Mouse (Mus musculus) ovary, postnatal 36 days (tissue): ENCODE measurements around the gene Mcpt8.
"Not testable (repeated sequence)": the region's sequence is repeated elsewhere in the genome, so short reads cannot be mapped to it uniquely, and the experiment has no call there.

ENCODE experiments used
- DNase-seq: peaks from one replicate; pipeline ENCODE4 v3.0.0; 2022; ENCODE audit warnings: low spot score, mixed read lengths

Gene Mcpt8

DNA sequence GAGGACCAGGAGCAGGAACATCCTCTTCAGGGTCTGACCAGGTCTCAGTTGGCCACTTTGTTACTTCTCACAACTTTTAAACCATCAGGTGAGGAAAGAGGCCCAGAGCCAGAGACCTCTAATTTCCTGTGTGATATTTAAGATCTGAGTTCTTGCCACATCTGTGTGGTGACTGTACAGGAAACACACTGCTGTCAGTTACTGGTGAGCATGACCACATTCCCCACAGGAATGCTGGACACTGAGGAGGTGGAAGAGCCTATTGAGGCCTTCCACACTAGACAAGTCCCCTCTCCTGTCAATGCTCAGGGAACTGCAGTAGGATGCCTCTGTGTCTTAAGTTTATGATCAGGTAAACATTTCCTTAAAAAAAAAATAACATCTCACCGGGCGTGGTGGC lies at the start of gene Mcpt8:
Gene Mcpt8, minus strand, starts transcription at position 107 of the 400 bp plus-strand sequence.
- no peak for DNase-seq

DNA sequence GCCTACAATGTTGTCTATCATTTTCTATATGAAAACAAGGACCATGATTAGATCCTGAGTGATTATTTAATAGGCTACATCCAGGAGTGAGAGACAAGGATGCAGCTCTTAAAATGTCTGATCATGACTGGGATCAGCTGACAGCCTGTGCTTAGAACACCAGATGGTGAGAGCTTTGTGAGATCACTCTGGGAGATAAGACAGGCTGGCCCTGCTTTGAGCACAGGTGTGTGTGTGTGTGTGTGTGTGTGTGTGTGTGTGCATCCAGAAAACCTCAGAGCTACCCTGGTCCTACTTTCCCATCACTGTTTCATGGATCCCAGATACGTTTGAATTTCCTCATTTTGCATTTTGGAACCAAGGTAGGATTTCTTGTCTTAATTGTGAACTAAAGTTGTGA lies 48.6 kb upstream of the Mcpt8 start:
- not testable (repeated sequence) for DNase-seq

DNA sequence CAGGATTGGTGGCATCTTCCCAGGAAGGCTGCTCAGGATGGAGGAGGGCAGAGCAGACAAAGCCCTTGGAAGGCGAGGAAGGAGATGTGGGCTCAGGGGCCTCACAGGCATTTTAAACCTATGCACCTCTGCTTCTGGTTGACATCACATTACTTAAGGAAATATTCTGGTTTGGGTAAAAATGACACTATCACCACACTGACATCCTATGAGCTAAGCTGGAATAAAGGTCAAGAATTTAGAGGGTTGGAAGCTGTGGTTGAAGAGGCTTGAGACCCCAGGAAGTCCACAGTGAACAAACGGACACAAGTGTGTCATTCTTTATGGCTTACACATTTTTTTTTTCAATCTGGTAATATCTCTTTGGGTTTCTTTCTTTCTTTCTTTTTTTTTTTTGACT lies 47.4 kb upstream of the Mcpt8 start, which contains the start of gene Gzmd:
Gene Gzmd, minus strand, starts transcription at position 101 of the 400 bp plus-strand sequence.
- DNase-seq, result not testable (repeated sequence)

DNA sequence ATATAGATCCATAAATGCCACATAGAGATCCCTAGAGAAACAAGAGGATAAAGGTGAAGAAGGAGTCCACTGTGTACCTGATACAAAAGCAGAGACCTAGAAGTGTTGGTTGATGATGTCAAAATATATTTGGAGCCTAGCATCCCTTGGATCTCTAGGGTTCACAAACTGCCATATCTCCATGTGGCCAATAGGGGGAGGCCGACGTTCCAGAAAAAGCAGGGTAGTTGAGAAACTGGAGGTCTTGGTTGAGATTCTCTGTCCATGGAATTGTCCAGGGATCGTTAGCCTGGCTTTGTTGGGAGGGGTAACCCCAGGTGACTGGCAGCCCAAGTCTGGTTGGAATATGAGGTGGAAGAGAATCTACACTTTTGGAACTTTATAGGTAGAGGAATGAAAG lies 43.3 kb upstream of the Mcpt8 start:
- no peak for DNase-seq

DNA sequence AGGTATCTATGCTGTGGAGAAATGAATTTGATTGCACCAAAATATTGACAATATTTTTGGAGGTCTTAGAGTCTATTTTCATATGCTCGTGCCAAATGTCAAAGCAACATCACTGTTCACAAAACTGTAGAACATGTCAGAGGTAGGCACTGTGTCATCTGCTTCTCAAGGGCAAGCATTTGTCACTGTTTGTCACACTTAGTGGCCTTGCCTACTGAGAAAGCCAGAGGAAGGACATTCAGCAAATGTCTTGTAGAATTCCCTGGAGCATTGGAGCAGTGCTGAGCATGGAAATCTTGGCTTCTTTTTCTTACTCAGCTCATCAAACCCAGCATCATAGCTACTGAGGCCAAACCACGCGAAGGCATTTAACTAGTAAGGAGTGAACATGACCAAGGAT lies 38.4 kb upstream of the Mcpt8 start:
- no peak for DNase-seq

DNA sequence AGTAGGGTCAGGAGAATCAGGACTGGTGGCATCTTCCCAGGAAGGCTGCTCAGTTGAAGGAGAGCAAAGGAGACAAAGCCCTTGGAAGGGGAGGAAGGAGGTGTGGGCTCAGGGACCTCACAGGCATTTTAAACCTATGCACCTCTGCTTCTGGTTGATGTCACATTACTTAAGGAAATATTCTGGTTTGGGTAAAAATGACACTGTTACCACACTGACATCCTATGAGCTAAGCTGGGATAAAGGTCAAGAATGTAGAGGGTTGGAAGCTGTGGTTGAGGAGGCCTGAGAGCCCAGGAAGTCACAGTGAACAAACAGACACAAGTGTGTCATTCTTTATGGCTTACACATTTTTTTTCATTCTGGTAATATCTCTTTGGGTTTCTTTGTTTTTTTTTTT lies 35.5 kb upstream of the Mcpt8 start, which contains the start of gene Gzme:
Gene Gzme, minus strand, starts transcription at position 101 of the 400 bp plus-strand sequence.
- no peak for DNase-seq

DNA sequence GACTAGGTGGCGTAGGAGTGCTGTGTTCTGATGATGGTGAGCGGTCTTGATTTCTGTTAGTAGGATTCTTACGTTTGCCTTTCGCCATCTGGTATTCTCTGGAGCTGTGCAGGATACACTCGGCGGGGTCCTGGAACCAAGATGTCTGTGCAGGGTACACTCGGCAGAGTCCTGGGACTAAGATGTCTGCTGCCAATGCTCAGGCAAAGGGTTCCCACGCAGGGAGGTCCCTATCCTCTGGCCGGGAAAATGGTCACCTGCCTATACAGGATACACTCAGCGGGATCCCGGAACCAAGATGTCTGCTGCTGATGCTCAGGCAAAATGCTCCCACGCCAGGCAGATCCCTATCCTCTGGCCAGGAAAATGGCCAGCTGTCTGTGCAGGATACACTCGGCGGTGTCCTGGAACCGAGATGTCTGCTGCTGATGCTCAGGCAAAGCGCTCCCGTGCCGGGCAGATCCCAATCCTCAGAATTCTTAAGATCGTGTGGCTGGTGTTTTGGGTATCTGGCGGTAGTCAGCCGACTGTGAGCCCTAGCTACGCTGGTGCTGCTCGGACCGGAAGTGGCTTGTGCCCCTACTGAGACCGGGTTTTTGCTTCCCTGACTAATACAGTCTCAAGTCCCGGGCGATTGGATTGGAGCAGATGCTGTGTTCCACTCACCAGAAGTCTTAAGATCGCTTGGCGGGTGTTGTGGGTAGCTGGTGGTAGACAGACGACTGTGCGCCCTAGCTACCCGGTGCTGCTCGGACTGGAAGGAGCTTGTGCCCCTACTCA lies 30.6 kb upstream of the Mcpt8 start:
- not testable (repeated sequence) for DNase-seq

DNA sequence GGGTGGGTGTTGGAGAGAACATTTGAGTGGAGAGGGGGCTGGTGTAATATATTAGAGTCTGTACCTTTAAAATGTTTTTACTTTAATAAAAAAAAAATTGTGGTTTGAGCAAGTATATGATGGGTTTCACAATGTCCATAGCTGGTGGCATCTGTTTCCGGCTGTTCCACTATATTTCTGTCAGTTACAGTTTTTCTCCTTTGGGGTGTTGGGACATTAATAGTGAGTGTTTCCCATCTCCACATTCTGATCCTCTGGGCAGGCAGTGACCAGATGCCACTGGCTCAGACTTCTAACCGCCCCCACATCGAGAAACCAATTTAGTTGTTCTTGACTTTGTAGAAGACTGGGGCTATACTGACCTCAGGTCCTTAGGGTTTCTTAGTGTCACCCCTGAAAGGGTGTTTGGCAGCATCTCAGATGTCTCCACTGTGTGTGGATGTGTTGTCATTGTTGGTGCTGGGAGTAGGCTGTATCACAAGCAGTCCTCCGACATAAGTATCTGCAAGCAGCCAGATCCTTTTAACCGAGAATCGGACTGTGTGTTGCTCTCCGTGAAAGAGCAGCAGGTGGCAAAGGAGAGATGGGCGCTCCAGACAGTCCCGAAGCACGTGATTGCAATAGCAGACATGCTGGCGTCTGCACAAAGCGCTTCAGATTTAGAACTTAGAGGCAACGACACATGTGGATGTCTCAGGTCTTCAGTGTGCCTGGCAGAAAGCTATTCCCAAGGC lies 20.5 kb upstream of the Mcpt8 start:
- DNase-seq, result no peak

DNA sequence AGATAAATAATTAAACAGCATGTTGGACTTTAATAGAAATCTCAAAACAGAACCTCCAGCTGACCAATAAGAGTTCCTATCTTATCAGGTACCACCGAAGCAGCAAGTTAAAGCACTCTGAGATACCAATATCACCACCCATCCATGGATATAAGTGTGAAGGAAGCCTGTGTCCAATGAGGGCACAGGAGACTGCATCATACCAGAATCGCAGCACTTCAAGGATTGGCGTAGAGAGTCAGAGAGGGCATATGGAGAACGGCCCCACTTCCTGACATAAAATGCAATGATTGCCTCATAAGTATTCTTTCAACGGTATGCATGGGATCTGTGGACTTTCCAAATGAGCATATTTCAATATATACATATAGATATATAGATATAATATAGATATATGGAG lies 19.9 kb upstream of the Mcpt8 start:
- DNase-seq, result no peak

DNA sequence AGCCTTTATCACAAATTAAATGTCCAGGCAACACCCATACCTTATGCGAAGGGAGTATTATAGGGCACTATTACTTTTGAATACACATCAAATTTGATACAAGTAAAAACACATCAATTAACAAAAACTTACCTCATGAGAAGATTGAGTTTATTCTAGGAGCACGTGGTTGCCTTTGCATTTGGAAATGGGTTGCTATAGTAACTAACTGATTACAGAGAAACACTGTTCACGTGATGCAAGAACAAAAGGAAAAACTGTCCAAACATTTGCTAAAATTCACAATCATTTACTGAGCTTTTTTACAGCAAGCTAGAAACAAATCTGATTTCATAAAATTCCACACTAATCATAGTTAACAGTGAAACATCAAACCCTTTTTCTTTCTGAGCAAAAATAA lies 18.4 kb upstream of the Mcpt8 start:
- no peak for DNase-seq

DNA sequence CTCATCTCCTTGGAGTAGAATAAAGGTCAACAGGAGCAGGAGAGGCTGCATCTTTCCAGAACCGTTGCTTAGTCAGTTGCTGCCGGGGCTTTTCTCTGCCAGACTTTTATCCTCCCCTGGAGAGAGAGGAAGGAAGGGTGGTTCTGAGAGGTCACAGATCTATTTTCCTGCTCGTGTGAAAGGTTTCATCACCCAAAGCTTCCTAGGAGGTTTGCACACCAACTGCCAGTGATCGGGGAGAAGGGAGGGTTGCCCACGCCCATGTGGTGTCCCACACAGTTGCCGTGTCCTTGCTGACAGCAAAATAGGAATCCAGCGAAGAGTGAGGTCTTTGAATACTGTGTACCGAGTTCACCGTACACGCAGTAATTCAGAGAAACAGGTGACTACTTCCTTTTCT lies 17.3 kb upstream of the Mcpt8 start, which contains the start of gene Ctsg:
Gene Ctsg, minus strand, starts transcription at position 189 of the 400 bp plus-strand sequence.
- no peak for DNase-seq

DNA sequence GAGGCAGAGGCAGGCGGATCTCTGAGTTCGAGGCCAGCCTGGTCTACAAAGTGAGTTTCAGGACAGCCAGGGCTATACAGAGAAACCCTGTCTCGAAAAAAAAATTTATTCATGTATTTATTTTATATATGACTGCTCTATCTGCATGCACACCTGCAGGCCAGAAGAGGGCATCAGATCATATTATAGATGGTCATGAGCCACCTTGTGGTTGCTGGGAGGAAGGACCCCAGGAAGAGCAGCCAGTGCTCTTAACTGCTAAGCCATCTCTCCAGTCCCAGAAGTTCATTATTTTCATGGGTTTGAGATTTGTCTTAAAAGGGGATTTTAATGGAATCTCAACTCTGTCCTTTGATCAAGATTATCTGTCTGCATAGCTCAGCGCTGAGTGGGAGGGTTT lies 13.9 kb upstream of the Mcpt8 start:
- DNase-seq, result no peak

DNA sequence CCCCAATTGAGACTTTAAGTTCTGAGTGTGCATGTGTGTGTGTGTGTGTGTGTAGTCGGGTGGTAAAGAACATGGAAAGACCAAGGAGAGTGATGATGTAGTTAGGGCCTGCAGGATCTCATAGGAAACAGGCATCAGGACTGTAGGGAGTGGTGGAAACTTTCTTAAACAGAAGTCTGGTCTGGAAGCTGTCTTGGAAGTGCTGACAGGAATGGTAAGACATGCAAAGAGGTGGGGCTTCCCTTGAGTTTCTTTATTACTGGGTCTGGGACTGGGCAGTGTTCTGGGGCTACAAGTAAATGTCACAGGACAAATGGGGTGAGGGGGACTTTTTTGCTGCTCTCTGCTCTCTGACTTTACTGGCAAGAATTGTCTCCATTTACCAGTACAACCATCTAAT lies 12.5 kb upstream of the Mcpt8 start:
- DNase-seq, result no peak

DNA sequence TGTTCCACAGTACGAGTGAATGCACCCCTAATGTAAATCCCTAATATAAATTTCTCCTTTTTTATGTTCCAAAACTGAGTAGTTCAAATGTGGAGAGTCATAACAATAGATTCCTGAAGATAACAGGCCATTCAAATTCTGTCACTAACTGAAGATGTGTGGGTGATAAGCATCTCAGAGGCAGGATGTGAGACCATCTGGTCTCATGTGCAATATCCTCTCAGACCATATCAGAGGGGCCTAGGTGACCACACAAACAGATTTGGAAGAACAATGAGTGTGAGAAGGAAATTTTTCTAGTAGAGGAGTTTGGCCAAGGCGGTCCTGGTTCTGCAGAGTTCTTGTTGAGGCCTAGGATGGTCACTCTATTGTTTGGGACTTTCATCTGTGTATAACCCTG lies 8.3 kb upstream of the Mcpt8 start:
- no peak for DNase-seq

DNA sequence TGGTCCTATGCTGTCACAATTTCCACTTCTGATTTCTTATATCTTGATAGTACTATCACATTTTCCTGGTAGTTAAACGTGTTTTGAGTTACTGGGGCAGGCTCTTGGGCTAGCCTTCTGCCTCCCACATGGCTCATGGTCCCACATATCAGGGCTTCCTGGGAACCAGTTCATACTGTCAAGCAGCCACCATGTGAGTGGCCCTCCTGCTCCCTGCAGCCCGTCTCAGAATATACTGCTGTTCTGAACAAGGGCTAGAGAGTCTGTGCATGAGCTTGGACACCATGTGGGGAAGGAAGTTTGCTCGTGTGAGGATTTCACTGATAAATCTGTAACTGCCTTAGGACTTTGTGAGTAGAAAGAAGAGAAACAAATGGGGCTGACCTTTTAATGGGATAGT lies 1.6 kb upstream of the Mcpt8 start:
- DNase-seq, result no peak

DNA sequence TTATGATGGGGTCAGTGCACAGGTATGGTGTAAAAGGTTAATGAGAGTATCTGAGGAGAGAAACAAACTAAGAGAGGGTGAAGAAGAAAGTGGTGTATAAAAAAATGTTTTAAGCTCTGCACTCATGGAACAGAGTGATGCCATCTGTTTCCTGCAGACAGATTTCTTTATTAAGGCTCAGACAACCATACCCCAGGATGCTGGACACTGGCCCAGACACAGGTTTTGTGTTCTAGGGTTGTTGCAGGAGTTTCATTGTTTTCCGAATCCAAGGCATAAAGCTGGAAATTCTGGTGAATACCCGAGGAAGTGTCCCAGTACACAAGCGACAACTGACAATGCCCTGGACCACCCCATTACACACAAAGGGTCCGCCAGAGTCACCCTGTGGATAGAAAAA lies 3.1 kb downstream of the Mcpt8 start:
- no peak for DNase-seq

DNA sequence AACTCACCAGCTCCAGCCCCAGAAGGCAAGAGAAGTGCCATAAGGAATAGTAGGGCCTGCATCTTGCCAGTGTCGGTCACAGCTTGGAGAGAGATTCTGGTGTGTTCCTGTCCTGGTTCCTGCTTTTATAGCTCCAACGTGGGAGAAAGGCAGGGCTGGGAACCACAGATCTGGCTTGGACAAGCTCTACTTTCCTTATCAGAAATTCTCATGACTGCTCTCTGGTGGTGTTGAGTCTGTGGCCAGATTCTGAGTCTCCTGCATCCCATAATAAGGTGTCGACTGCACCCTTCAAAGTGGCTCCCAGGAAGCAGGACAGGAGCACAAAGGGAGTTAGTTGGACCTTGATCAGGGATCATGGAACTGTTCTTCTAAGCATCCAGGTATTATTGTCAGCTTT lies 22.9 kb downstream of the Mcpt8 start, which contains the start of gene Mcpt4:
Gene Mcpt4, minus strand, starts transcription at position 101 of the 400 bp plus-strand sequence.
- not testable (repeated sequence) for DNase-seq

DNA sequence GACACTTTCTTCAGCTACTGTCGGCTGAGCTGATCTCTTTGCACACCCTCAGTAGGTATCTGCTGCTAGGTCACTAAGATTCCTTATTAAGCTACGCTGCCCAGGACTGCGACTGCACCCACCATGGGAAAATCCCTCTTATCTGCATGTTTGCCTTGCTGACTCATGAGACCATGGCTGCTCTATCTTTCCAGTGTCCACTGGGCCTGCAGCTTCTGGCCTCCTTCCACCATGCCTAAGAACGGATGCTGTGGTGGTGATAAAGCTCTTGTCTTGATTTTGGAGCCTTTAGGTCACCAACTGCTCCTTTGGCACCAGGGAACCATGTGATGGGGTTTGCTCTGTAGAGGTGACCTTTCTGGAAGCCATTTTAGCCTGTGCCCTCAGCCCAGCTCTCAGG lies 27.4 kb downstream of the Mcpt8 start:
- DNase-seq, result no peak

DNA sequence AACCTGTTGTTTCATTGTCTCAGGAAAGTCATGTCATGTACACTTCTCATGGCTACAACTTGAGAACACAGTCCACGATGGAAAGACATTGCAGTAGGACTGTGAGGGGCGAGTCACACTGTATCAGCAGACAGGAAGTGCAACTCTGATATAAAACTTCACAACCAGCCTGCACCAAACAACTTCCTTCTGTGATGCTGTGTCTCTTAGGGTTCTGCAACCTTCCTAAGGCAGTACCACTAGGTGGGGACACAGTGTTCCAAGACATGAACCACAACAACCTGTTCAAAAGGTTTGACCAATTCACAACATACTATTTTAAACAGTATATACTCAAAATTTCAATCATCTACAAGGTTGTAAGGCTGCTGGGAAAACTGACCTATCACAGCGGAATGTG lies 29.7 kb downstream of the Mcpt8 start:
- DNase-seq, result no peak

DNA sequence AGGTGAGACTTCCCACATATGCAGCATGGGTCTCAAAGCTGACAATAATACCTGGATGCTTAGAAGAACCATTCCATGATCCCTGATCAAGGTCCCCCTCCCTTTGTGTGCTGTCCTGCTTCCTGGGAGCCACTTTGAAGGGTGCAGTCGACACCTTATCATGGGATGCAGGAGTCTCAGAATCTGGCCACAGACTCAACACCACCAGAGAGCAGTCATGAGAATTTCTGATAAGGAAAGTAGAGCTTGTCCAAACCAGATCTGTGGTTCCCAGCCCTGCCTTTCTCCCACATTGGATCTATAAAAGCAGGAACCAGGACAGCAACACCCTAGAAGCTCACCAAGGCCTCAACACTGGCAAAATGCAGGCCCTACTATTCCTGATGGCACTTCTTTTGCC lies 43.3 kb downstream of the Mcpt8 start, which contains the start of gene Mcpt2:
Gene Mcpt2, plus strand, starts transcription at position 250 of the 400 bp plus-strand sequence.
- DNase-seq, result not testable (repeated sequence)

DNA sequence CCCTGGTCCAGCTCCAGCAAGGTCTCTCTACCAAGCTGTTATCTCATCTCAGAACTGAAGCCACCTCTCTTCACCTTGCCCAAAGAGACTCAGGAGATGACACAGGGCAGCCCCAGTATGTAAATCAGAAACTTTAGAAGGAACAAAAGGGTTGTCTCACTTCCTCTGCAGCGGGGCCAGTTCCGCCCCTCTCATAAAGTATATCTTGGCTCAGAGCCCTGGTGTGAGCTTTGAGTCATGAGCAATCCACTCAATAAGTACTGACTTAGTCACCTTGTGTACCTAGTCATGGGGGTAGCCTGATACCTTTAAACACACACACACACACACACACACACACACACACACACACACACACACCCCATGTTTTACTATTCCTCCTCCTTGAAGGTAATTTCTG lies 50.6 kb downstream of the Mcpt8 start:
- DNase-seq, result no peak
